Mouse (Mus musculus) embryonic facial prominence, embryonic 15.5 days (tissue): ENCODE measurements at regions not wholly inside any gene's neighbourhood (a gene's known extent, or its start where the extent isn't known, plus 50 kb on each side); places are given as distances from the start of the nearest gene placed in this dataset.

Experiments
- ATAC-seq: fragments of 200-750 bp; cut with Nextera tagmentation; 2 replicates; pipeline ENCODE4 v1.8.0; 2017; ENCODE audit warnings: low read depth, moderate TSS enrichment; ENCODE audit not compliant: insufficient number of reproducible peaks, low FRiP score, low TSS enrichment
- H3K27ac ChIP-seq: fragments of 300-500 bp; sonication (generic); replicated peaks from 2 replicates; pipeline ENCODE4 v1.5.1; 2015; ENCODE audit warnings: mild to moderate bottlenecking, inconsistent platforms
- H3K27me3 ChIP-seq: fragments of 300-500 bp; sonication (generic); 2 replicates; pipeline ENCODE4 v1.6.1; 2015; ENCODE audit warnings: inconsistent platforms
- H3K36me3 ChIP-seq: fragments of 300-500 bp; sonication (generic); 2 replicates; pipeline ENCODE4 v1.6.1; 2015; ENCODE audit warnings: mild to moderate bottlenecking, inconsistent platforms
- H3K4me1 ChIP-seq: fragments of 300-500 bp; sonication (generic); 2 replicates; pipeline ENCODE4 v1.6.1; 2015; ENCODE audit warnings: inconsistent platforms
- H3K4me2 ChIP-seq: fragments of 300-500 bp; sonication (generic); replicated peaks from 2 replicates; pipeline ENCODE4 v1.6.1; 2015; ENCODE audit warnings: mild to moderate bottlenecking, inconsistent platforms
- H3K4me3 ChIP-seq: fragments of 300-500 bp; sonication (generic); replicated peaks from 2 replicates; pipeline ENCODE4 v1.5.1; 2015; ENCODE audit warnings: mild to moderate bottlenecking, inconsistent platforms
- H3K9ac ChIP-seq: fragments of 300-500 bp; sonication (generic); 2 replicates; pipeline ENCODE4 v1.6.1; 2015; ENCODE audit warnings: inconsistent platforms
- H3K9me3 ChIP-seq: fragments of 300-500 bp; sonication (generic); replicated peaks from 2 replicates; pipeline ENCODE4 v1.6.1; 2016; ENCODE audit warnings: inconsistent platforms
- WGBS: fragments of 180-500 bp; shearing (Covaris S2); methylation state at CpG from one replicate; pipeline ENCODE4 v1.1.7; 2015; 5-methylcytosine and 5-hydroxymethylcytosine counted together

DNA sequence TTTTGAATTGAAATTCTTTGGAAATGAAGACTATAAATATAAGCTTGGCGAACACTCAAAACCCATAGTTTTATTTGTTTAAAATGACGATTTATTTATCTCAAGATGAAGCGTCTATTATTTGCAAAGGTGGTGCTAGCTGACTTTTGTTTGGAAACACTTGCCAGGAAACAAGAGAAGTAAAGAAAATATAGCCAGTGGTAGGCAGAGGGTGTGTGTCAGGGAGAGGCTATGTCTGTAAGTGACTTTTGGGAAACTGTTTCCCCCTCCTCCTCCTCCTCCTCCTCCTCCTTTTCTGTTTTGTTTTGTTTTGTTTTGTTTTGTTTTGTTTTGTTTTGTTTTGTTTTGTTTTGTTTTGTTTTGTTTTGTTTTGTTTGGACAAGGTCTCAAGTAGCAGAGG lies 62.2 kb upstream of the Egln3 start:
- H3K4me1 ChIP-seq = peaks cover 8% of the 10 kb centered on the region; the same call in 1 of the 2 replicates
- no peaks in the 10 kb centered on the region for H3K36me3 ChIP-seq
- H3K27me3 ChIP-seq = no peaks in the 10 kb centered on the region
- ATAC-seq = no peak
- WGBS = 90% methylated on average over 3 of the region's 3 CpGs
- H3K4me2 ChIP-seq = no peak overlapping the region
- H3K4me3 ChIP-seq = no peak overlapping the region
- H3K9ac ChIP-seq = no peak overlapping the region
- H3K27ac ChIP-seq = no peak overlapping the region
- no peaks in the 10 kb centered on the region for H3K9me3 ChIP-seq

DNA sequence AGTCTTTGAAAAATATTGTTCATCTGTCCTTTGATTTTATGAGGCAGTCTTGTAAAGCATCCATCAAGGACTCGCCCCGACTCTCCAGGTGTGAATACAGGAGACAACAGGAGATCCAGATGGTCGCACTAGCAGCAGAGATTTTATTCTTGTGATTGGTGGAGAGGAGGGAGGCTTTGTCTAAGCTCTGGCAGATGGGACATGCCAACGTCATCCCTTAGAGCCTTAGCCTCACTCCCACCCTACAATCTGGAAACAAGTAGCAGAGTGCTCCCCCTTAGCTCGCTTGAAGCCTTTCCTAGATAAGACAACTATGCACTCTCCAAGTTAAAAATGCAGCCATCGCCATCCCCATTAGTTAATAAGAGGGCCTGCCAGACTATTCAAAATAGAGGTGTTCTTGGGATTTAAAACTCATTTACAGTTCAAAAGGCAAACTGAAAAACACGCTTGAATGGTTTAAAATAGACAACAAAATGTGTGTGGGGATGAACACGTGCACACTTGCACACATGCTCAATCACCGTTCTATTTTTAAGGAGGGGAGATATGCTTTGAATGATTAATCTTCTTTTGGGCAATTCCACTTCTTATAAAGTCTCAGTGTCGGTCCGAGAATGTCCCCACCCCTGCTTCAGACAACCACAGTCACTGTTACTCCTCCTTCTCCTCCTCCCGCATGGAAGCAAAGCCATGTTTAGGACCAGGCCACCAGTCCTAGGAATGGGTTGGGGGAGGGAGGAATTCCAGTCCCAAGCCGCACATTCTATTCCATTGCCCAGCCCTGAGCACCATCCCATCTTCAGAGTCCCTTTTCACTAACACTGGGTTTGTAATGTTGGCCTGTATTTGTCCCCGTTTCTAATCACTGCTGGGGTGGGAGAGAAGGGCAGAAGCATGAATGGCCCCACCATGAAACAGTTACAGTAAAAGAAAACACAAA lies 61.5 kb upstream of the Egln3 start:
- no peaks in the 10 kb centered on the region for H3K36me3 ChIP-seq
- H3K27me3 ChIP-seq = no peaks in the 10 kb centered on the region
- no peak overlapping the region for H3K4me3 ChIP-seq
- no peaks in the 10 kb centered on the region for H3K9me3 ChIP-seq
- no peak for ATAC-seq
- H3K9ac ChIP-seq = no peak overlapping the region
- WGBS = 63% methylated on average over 14 of the region's 14 CpGs
- peaks cover 10% of the 10 kb centered on the region; the same call in 1 of the 2 replicates for H3K4me1 ChIP-seq
- H3K27ac ChIP-seq = no peak overlapping the region
- H3K4me2 ChIP-seq = no peak overlapping the region

DNA sequence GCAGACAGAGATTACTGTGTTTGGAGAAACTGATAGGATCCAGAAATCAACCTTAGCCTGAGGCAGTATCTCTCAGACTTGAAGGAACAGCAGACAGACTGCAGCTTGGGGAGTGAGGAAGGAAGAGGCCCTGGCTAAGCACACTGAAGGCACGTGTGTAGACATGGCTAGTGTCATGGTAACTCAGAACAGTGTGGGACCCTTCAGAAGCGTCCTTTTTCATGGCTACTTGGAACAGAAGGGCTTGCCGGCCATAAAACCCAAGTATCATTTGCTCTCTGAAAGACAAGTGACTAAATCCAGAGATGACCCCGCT lies 60.7 kb upstream of the Egln3 start:
- H3K9ac ChIP-seq = no peak overlapping the region
- no peak for ATAC-seq
- no peak overlapping the region for H3K4me2 ChIP-seq
- H3K27me3 ChIP-seq = no peaks in the 10 kb centered on the region
- H3K27ac ChIP-seq = no peak overlapping the region
- WGBS = 44% methylated on average over 4 of the region's 4 CpGs
- peaks cover 10% of the 10 kb centered on the region; the same call in 1 of the 2 replicates for H3K4me1 ChIP-seq
- no peaks in the 10 kb centered on the region for H3K9me3 ChIP-seq
- H3K36me3 ChIP-seq = no peaks in the 10 kb centered on the region
- no peak overlapping the region for H3K4me3 ChIP-seq

DNA sequence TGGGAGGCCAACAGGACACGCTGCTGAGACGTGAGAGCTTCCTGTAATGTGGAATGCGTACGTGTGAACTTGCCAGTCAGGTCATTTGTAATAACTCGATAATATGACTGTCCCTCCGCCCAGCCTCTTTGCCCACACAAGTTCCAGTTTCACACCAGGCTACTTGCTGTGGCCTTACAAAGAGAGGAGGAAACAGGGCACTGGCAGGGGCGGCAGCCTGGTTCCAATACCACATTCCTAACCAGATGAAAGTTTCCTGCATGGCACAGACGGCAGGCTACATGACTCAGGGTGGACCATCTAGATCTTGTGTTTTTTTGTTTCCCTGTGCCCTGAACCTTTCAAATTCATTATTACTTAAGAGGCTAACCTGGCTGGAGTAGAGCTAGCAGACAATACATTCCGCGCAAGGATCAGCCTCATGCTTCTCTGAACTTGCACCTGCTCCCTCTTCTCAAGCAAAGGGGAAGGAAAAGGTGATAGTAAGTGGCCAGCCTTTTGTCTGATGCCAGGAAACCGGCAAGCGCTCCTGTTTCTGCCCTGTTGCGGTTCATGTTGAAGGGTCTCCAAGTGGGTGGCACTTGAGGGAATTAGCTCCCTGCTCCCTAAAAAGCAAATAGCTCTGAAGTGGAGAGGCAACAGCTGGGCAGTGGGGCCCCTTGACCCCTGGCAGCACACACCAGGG lies 60.2 kb upstream of the Egln3 start:
- Histone ChIP-seq H3K9me3 (no peaks in the 10 kb centered on the region), H3K36me3 (no peaks in the 10 kb centered on the region), H3K4me1 (peaks cover 10% of the 10 kb centered on the region; the same call in 1 of the 2 replicates), H3K4me3 (no peak overlapping the region), H3K27me3 (no peaks in the 10 kb centered on the region), H3K4me2 (no peak overlapping the region), H3K9ac (no peak overlapping the region), H3K27ac (no peak overlapping the region)
- 50% methylated on average over 13 of the region's 13 CpGs for WGBS
- ATAC-seq = no peak

DNA sequence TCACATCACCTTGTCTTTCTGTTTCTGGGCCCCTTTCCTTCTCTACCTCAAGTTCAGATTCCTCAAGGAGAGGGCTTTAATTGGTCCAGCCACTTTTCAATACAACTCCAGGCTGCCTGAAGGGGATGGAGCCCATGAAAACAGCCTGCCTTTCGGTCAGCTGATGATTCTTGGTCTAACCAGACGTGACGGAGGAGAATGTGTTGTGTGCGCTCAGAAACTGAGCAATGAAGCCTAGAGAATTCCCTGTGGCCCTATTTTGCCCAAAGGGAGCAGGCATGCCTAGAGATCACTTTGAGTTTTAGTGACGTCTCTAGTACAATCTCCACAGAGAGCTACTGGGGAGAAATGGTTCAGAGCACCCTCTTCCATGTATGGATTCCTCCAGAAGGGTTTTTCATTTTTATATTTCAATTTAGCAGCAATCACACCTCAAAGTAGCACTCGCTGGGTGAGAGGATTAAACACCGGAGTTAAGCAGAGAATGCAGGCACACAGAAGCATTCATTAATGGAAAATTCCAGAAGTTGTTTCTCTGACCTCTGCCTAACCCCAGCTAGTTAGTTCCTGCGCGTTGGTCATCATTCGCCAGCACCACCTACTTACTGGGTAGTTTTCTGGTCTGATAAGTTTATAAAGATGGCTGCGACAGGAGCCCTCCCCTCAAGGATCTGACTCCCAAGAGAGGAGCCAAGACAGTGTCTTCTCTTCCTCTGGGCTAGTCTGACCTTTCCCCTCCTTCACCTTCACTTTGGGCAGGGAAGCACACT lies 58.8 kb upstream of the Egln3 start:
- Histone ChIP-seq H3K9me3 (no peaks in the 10 kb centered on the region), H3K36me3 (no peaks in the 10 kb centered on the region), H3K9ac (no peak overlapping the region), H3K4me1 (peaks cover 10% of the 10 kb centered on the region; the same call in 1 of the 2 replicates), H3K4me2 (no peak overlapping the region), H3K27me3 (no peaks in the 10 kb centered on the region), H3K27ac (no peak overlapping the region), H3K4me3 (no peak overlapping the region)
- WGBS = 69% methylated on average over 11 of the region's 11 CpGs
- ATAC-seq = no peak

DNA sequence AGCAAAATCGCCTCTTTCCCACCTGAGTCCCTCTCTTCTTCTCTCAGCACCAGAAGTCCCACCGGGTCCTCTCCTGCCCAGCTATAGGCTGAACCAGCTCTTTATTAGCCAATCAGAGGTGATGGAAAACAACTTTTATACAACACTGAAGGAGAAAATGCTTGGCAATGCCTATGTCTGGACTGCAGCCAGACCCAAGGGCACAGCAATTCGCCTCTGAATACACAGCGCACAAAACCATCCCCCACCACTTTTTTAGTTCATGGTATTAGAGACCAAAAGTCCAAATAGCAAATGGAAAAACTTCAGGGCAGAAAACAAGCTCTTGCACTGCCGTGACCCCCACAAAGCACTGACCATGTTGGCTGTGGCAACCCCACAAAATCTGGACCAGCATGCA lies 57.8 kb upstream of the Egln3 start:
- no peak overlapping the region for H3K9ac ChIP-seq
- H3K4me3 ChIP-seq = no peak overlapping the region
- H3K4me1 ChIP-seq = peaks cover 15% of the 10 kb centered on the region; the same call in 1 of the 2 replicates
- no peak overlapping the region for H3K4me2 ChIP-seq
- H3K27me3 ChIP-seq = no peaks in the 10 kb centered on the region
- no peaks in the 10 kb centered on the region for H3K36me3 ChIP-seq
- H3K27ac ChIP-seq = no peak overlapping the region
- ATAC-seq = no peak
- no peaks in the 10 kb centered on the region for H3K9me3 ChIP-seq
- WGBS = 75% methylated on average over 5 of the region's 5 CpGs

DNA sequence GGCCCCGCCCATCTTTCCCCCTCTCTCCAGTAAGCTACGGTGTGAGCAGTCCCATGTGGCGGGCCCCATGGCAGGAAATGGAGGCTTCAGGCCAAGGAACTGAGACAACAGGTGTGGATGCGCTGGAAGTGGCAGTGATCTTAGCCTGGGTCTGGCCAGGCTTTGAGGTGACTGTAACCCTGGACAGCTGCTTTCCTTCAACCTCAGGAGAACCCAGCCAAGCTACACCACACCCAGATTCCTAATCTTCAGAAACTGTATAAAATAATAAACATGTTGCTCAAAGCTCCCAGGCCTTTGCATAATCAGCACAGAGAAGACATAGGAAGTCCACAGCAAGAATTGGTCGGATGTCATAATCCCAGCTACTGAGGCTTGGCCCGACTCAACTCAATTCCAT lies 56.8 kb upstream of the Egln3 start:
- 56% methylated on average over 6 of the region's 6 CpGs for WGBS
- Histone ChIP-seq H3K27me3 (no peaks in the 10 kb centered on the region), H3K4me2 (no peak overlapping the region), H3K27ac (no peak overlapping the region), H3K4me1 (peaks cover 14% of the 10 kb centered on the region; the same call in 1 of the 2 replicates), H3K9me3 (no peaks in the 10 kb centered on the region), H3K36me3 (no peaks in the 10 kb centered on the region), H3K9ac (no peak overlapping the region), H3K4me3 (no peak overlapping the region)
- no peak for ATAC-seq

DNA sequence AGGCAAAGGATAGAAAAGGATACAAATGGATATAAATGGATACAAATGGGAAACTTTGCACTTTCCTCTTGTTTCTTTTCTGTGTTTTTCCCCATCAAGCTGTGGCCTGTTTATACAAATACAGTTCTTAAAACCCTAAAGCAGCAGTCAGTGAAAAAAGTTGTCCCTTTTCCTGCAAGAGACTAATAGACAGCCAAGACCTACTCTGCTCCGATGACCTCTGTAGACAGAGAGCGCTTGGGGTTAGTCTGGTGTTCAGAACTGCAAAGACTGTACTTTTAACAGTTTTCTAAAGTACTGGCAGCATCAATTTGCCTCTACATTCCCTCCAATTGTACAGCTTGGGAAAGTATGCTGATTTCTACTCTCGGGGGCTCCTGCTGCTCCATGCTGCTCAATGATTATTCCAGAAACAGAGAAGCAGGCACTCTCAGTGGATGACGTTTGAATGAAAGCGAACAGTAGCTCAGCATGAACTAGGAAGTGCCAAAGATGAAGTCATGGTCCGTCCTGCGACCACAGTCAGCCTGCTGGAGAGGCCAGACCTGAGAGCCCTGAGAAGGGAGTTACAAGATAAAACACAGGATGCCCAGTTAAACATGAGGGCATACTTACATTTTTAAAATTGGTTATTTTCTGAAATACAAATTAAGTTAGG lies 54.2 kb upstream of the Egln3 start:
- H3K9me3 ChIP-seq = no peaks in the 10 kb centered on the region
- H3K4me2 ChIP-seq = no peak overlapping the region
- H3K9ac ChIP-seq = no peak overlapping the region
- H3K27me3 ChIP-seq = no peaks in the 10 kb centered on the region
- no peak for ATAC-seq
- no peak overlapping the region for H3K4me3 ChIP-seq
- H3K36me3 ChIP-seq = no peaks in the 10 kb centered on the region
- H3K27ac ChIP-seq = no peak overlapping the region
- H3K4me1 ChIP-seq = 0 out of 2 replicates have a peak, but pooled peaks cover 7% of the 10 kb centered on the region
- WGBS = 63% methylated on average over 7 of the region's 7 CpGs

DNA sequence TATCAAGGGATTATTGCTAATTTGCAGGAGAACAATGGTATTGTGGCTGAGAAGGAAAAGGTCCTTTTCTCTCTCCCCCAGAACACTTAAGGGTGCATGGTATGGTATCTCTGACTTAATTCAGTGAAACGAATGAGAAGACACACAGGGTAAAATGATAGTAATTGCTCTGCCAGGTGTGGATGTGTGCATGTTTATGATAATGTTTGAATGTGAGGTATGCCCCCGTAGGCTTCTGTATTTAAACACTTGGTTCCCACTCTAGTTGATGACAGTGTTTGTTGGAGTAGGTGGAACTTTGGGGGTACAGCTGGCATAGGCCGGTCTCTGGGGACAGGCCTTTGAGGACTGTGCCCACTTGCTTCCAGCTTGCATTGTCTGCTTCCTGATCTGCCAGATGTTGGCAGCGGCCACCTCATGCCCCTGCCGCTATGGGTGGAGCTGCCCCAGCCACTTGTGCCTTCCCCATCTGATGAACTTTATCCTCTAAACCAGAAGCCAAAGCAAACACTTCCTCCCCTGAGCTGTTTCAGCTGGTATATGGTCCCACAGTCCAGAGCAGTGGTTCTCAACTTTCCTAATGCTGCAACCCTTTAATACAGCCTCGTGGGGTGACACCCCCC lies 53.0 kb upstream of the Egln3 start:
- ATAC-seq = no peak

More for the DNA sequence above, 53.0 kb upstream of the Egln3 start:
- Histone ChIP-seq H3K36me3 (no peaks in the 10 kb centered on the region), H3K4me3 (no peak overlapping the region), H3K9me3 (no peaks in the 10 kb centered on the region), H3K4me1 (0 out of 2 replicates have a peak, but pooled peaks cover 7% of the 10 kb centered on the region), H3K27ac (no peak overlapping the region), H3K9ac (no peak overlapping the region), H3K4me2 (no peak overlapping the region), H3K27me3 (no peaks in the 10 kb centered on the region)
- WGBS = 73% methylated on average over 6 of the region's 6 CpGs
